Mouse (Mus musculus) intestine, embryonic 16.5 days (tissue): ENCODE data around the gene Unc5c. TPM values are rescaled to one million over a fixed set of nuclear protein-coding genes. Genes with fewer than 3 reads are reported as not detected.

Source experiments
- ATAC-seq: fragments of 200-750 bp; cut with Nextera tagmentation; 2 replicates; pipeline ENCODE4 v1.8.0; 2017; ENCODE audit warnings: moderate TSS enrichment, moderate library complexity
- H3K27ac ChIP-seq: fragments of 300-500 bp; sonication (generic); 2 replicates; pipeline ENCODE4 v1.5.1; 2014; ENCODE audit warnings: mild to moderate bottlenecking, low read length
- H3K27me3 ChIP-seq: fragments of 300-500 bp; sonication (generic); replicated peaks from 2 replicates; pipeline ENCODE4 v1.6.1; 2014; ENCODE audit warnings: low read length, control low read depth, mixed read lengths; ENCODE audit not compliant: control insufficient read depth, insufficient read depth
- H3K36me3 ChIP-seq: fragments of 300-500 bp; sonication (generic); 2 replicates; pipeline ENCODE4 v1.6.1; 2014; ENCODE audit warnings: low read length, control low read depth; ENCODE audit not compliant: control insufficient read depth, insufficient read depth
- H3K4me1 ChIP-seq: fragments of 300-500 bp; sonication (generic); 2 replicates; pipeline ENCODE4 v1.6.1; 2014; ENCODE audit warnings: low read length, control low read depth, mixed read lengths; ENCODE audit not compliant: control insufficient read depth, insufficient read depth
- H3K4me2 ChIP-seq: fragments of 300-500 bp; sonication (generic); 2 replicates; pipeline ENCODE4 v1.6.1; 2014; ENCODE audit warnings: low read depth, low read length, control low read depth
- H3K4me3 ChIP-seq: fragments of 300-500 bp; sonication (generic); 2 replicates; pipeline ENCODE4 v1.5.1; 2014; ENCODE audit warnings: mild to moderate bottlenecking, low read length
- H3K9ac ChIP-seq: fragments of 300-500 bp; sonication (generic); 2 replicates; pipeline ENCODE4 v1.6.1; 2014; ENCODE audit warnings: low read depth, low read length
- H3K9me3 ChIP-seq: fragments of 300-500 bp; sonication (generic); 2 replicates; pipeline ENCODE4 v1.6.1; 2016; ENCODE audit warnings: low read length, control low read depth; ENCODE audit not compliant: control insufficient read depth
- WGBS: fragments of 180-500 bp; shearing (Covaris S2); extraction: QIAGEN DNeasy Blood & Tissue Kit; methylation state at CpG from one replicate; pipeline ENCODE4 v1.1.7; 2014; 5-methylcytosine and 5-hydroxymethylcytosine counted together
- polyA plus RNA-seq: library from polyadenylated mRNA; unstranded; fragments of >200 nt; fragmentation: Nextera tagmentation; extraction: Ambion mirVana; gene quantifications from 2 replicates; pipeline ENCODE4 v1.2.1, GENCODE M21; 2015

Unc5c gene
- polyA plus RNA-seq, 1 experiment from 2014 or later = 5.0 TPM

- Histone ChIP-seq H3K4me2 (no peak overlapping the region), H3K36me3 (no peaks in the 10 kb centered on the region), H3K27ac (no peak overlapping the region), H3K4me1 (no peaks in the 10 kb centered on the region), H3K4me3 (no peak overlapping the region), H3K9me3 (no peaks in the 10 kb centered on the region), H3K27me3 (no peaks in the 10 kb centered on the region), H3K9ac (no peak overlapping the region)
- no peak for ATAC-seq
- 58% methylated on average over 1 of the region's 1 CpGs for WGBS
Measured at GRCm38 (mm10) chr3:141616718-141617117, 151.7 kb downstream of the Unc5c start.

DNA sequence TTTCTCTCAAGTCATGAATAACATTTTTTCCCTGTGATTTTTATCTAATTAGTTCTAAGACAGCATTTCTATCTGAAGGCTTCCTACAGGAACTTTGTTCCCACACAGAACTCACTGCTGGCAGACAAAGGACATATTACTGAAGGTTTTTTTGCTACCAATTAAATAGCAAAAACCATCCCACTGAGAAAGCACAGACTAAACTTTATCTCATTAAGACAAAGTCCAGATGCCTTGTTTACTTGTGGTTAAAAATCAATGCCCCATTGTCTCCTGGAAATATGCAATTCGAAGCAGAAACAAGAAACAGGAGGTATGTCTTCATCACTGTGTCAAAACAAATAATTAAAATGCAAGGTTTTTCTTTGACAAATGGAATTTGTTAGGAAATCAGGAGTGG is 153.7 kb downstream of the Unc5c start:
- ATAC-seq = no peak
- H3K4me3 ChIP-seq = no peak overlapping the region
- no peaks in the 10 kb centered on the region for H3K9me3 ChIP-seq
- no peaks in the 10 kb centered on the region for H3K4me1 ChIP-seq
- no peaks in the 10 kb centered on the region for H3K27me3 ChIP-seq
- H3K9ac ChIP-seq = no peak overlapping the region
- no peak overlapping the region for H3K27ac ChIP-seq
- no peaks in the 10 kb centered on the region for H3K36me3 ChIP-seq
- 53% methylated on average over 1 of the region's 1 CpGs for WGBS
- H3K4me2 ChIP-seq = no peak overlapping the region

DNA sequence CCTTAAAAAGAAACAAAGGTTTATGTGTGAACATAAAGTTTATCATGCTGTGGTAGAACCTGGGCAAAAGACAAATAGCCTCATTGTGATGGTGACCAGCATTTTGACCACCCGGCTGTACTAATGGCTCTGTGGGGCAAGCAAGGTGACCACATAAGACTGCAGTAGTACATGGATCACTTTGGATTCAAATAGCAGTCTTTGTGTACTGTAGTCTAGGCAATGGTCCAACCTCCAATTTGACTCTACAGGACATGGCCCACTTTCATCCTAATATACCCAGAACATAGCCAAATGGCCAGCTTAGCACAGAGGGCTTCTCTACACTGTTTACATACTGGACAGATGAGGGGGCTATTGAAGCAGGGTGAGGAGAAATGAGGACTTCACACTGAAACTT is 156.5 kb downstream of the Unc5c start:
- no peak for ATAC-seq
- 85% methylated on average over 1 of the region's 1 CpGs for WGBS
- H3K36me3 ChIP-seq = no peaks in the 10 kb centered on the region
- H3K9ac ChIP-seq = no peak overlapping the region
- no peak overlapping the region for H3K4me3 ChIP-seq
- H3K9me3 ChIP-seq = no peaks in the 10 kb centered on the region
- H3K4me1 ChIP-seq = no peaks in the 10 kb centered on the region
- no peak overlapping the region for H3K27ac ChIP-seq
- no peak overlapping the region for H3K4me2 ChIP-seq
- H3K27me3 ChIP-seq = no peaks in the 10 kb centered on the region

- WGBS = 71% methylated on average over 1 of the region's 1 CpGs
- Histone ChIP-seq H3K36me3 (no peaks in the 10 kb centered on the region), H3K27ac (no peak overlapping the region), H3K9ac (no peak overlapping the region), H3K27me3 (no peaks in the 10 kb centered on the region), H3K9me3 (no peaks in the 10 kb centered on the region), H3K4me1 (no peaks in the 10 kb centered on the region), H3K4me3 (no peak overlapping the region), H3K4me2 (no peak overlapping the region)
- no peak for ATAC-seq
Measured at GRCm38 (mm10) chr3:141626935-141627638, 162.1 kb downstream of the Unc5c start.

DNA sequence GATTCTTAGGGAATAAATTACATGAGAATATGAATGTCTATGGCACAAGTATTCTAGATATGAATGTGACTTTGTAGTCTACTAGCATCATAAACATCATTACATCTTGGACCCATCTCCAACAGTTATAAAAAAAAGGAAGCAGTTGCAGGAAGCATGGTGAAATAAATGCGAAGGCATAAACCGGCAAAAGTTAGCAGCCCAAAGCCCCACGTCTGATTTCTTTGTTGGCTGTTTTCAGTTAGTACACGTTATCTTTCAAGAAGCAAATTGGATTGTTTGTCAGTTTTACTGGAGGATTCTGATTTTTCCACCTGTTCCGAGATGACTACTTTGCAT is 162.6 kb downstream of the Unc5c start:
- H3K27me3 ChIP-seq = no peaks in the 10 kb centered on the region
- no peak overlapping the region for H3K27ac ChIP-seq
- H3K9ac ChIP-seq = no peak overlapping the region
- 81% methylated on average over 5 of the region's 5 CpGs for WGBS
- H3K4me1 ChIP-seq = no peaks in the 10 kb centered on the region
- no peaks in the 10 kb centered on the region for H3K36me3 ChIP-seq
- H3K9me3 ChIP-seq = no peaks in the 10 kb centered on the region
- no peak overlapping the region for H3K4me2 ChIP-seq
- H3K4me3 ChIP-seq = no peak overlapping the region
- ATAC-seq = no peak

DNA sequence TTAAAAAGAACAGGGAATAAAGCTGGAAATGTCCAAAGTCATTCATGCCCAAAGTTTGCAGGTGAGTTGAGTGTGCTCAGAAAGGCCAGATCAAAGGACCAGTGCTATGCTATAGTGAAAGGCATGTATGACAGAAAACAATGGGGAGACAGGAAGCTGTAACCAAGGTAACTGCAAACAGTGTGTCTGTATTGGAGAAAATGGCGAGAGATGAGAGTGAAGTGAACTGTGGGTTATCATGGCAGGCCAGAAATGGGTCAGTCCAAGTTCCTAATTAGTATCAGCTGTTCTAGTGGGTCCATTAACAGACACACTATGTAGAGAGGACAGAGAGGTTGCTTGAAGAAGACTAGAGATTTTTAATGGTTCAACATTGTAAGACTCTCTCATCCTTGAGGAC is 164.4 kb downstream of the Unc5c start:
- no peak overlapping the region for H3K4me3 ChIP-seq
- WGBS = 58% methylated on average over 1 of the region's 1 CpGs
- ATAC-seq = no peak

DNA sequence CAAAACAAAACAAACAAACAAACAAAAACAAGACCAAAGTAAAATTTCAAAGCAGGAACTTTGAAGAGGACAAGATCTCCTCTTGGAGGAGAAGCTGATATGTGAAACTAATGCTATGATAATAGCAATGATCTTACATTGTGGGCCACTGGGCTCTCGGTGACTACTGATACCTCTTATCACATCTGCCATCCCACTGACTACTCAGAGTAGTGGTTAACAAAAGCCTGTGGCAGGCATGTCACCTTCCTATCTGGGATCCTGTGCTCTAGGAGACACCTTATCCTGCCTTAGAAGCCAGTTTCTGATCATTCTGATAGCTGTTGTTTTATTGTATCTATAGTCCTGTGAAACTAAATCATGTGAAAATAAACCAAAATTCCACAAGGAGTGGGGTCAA is 172.9 kb downstream of the Unc5c start:
- H3K36me3 ChIP-seq = no peaks in the 10 kb centered on the region
- no peaks in the 10 kb centered on the region for H3K4me1 ChIP-seq
- no peak for ATAC-seq
- WGBS = 62% methylated on average over 1 of the region's 1 CpGs
- H3K27me3 ChIP-seq = no peaks in the 10 kb centered on the region
- H3K27ac ChIP-seq = no peak overlapping the region
- H3K4me3 ChIP-seq = no peak overlapping the region
- no peak overlapping the region for H3K4me2 ChIP-seq
- H3K9me3 ChIP-seq = no peaks in the 10 kb centered on the region
- no peak overlapping the region for H3K9ac ChIP-seq

More for the DNA sequence above, 164.4 kb downstream of the Unc5c start:
- Histone ChIP-seq H3K9ac (no peak overlapping the region), H3K27ac (no peak overlapping the region), H3K36me3 (no peaks in the 10 kb centered on the region), H3K27me3 (no peaks in the 10 kb centered on the region), H3K4me2 (no peak overlapping the region), H3K4me1 (no peaks in the 10 kb centered on the region), H3K9me3 (no peaks in the 10 kb centered on the region)

GRCm38 (mm10) chr3:141644264-141644663 is 179.2 kb downstream of the Unc5c start:
- Histone ChIP-seq H3K36me3 (no peaks in the 10 kb centered on the region), H3K27ac (no peak overlapping the region), H3K9ac (no peak overlapping the region), H3K4me3 (no peak overlapping the region), H3K27me3 (no peaks in the 10 kb centered on the region), H3K4me2 (no peak overlapping the region), H3K9me3 (no peaks in the 10 kb centered on the region), H3K4me1 (no peaks in the 10 kb centered on the region)
- 45% methylated on average over 5 of the region's 5 CpGs for WGBS
- no peak for ATAC-seq

DNA sequence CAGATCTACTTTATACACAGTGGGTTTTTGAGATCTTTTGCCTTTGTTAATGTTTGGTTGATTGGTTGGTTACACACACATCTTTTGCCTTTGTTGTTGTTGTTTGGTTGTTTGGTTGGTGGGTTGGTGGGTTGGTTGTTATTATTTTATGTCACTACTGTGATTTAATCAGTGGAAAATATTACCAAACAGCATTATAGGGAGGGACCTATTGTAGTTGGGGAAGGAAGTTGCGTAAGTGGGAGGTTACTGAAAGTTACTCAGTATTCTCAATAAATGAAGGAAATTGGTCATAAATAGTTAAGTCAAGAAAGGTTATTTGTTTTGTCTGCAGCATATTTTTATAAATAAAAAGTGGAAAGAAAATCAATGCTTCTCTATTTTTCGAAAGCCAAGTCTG is 181.6 kb downstream of the Unc5c start:
- H3K9me3 ChIP-seq = no peaks in the 10 kb centered on the region
- 87% methylated on average over 2 of the region's 2 CpGs for WGBS
- no peaks in the 10 kb centered on the region for H3K36me3 ChIP-seq
- no peak overlapping the region for H3K4me2 ChIP-seq
- no peak overlapping the region for H3K27ac ChIP-seq
- no peak overlapping the region for H3K4me3 ChIP-seq
- H3K27me3 ChIP-seq = no peaks in the 10 kb centered on the region
- no peak for ATAC-seq
- no peak overlapping the region for H3K9ac ChIP-seq
- H3K4me1 ChIP-seq = no peaks in the 10 kb centered on the region

GRCm38 (mm10) chr3:141650658-141651057 is 185.6 kb downstream of the Unc5c start:
- Histone ChIP-seq H3K4me1 (no peaks in the 10 kb centered on the region), H3K27me3 (no peaks in the 10 kb centered on the region), H3K36me3 (no peaks in the 10 kb centered on the region), H3K4me2 (no peak overlapping the region), H3K9ac (no peak overlapping the region), H3K9me3 (no peaks in the 10 kb centered on the region), H3K4me3 (no peak overlapping the region), H3K27ac (no peak overlapping the region)
- WGBS = 87% methylated on average over 3 of the region's 3 CpGs
- no peak for ATAC-seq
